Mouse (Mus musculus): ENCODE results near the gene Stum.

Stum gene

GRCm38 (mm10) chr1:180409771-180410170 lies 73.5 kb downstream of the Stum start:
- in situ Hi-C loops (cut with MboI; ENCODE audit: unreplicated experiment in 2 of 2), result loop anchor here (5.0 to 10.0 kb wide), 4 partner anchors 77 to 545 kb away; partner anchors contain the start of gene Itpkb (in 1 of the 2)

- in situ Hi-C loops (cut with MboI; ENCODE audit: unreplicated experiment in 2 of 2), result loop anchor here (5.0 to 10.0 kb wide), 3 partner anchors 77 to 137 kb away; partner anchors contain the start of gene Itpkb (in 1 of the 2)
Measured at GRCm38 (mm10) chr1:180408832-180409231, 74.5 kb downstream of the Stum start.

GRCm38 (mm10) chr1:180407727-180408719 lies 75.3 kb downstream of the Stum start:
- in situ Hi-C loops (cut with MboI; ENCODE audit: unreplicated experiment in 2 of 2), result loop anchor here (5.0 to 10.0 kb wide), 3 partner anchors 76 to 136 kb away; partner anchors contain the start of gene Itpkb (in 1 of the 2)

- in situ Hi-C loops (cut with MboI; ENCODE audit: unreplicated experiment in 2 of 2), result loop anchor here (5.0 to 10.0 kb wide), 3 partner anchors 75 to 135 kb away; partner anchors contain the start of gene Itpkb (in 1 of the 2)
Measured at GRCm38 (mm10) chr1:180407171-180407671, 76.1 kb downstream of the Stum start.

GRCm38 (mm10) chr1:180406336-180407035 lies 76.8 kb downstream of the Stum start:
- in situ Hi-C loops (cut with MboI; ENCODE audit: unreplicated experiment in 2 of 2), result loop anchor here (5.0 to 10.0 kb wide), 3 partner anchors 74 to 134 kb away; partner anchors contain the start of gene Itpkb (in 1 of the 2)

GRCm38 (mm10) chr1:180405576-180406335 lies 77.5 kb downstream of the Stum start:
- in situ Hi-C loops (cut with MboI; ENCODE audit: unreplicated experiment in 2 of 2), result loop anchor here (5.0 to 10.0 kb wide), 3 partner anchors 73 to 133 kb away; partner anchors contain the start of gene Itpkb (in 1 of the 2)

- in situ Hi-C loops (cut with MboI; ENCODE audit: unreplicated experiment in 2 of 2), result loop anchor here (5.0 to 10.0 kb wide), 4 partner anchors 72 to 132 kb away; partner anchors contain the start of gene Itpkb (in 1 of the 2)
Measured at GRCm38 (mm10) chr1:180404706-180405105, 78.6 kb downstream of the Stum start.

- in situ Hi-C loops (cut with MboI; ENCODE audit: unreplicated experiment in 2 of 2), result loop anchor here (5.0 to 10.0 kb wide), 2 partner anchors 77 to 129 kb away; no protein-coding TSS in a partner anchor
Measured at GRCm38 (mm10) chr1:180403694-180404606, 79.4 kb downstream of the Stum start.

- in situ Hi-C loops (cut with MboI; ENCODE audit: unreplicated experiment in 2 of 2), result loop anchor here (5.0 to 10.0 kb wide), 2 partner anchors 76 to 129 kb away; no protein-coding TSS in a partner anchor
Measured at GRCm38 (mm10) chr1:180403357-180403693, 80.0 kb downstream of the Stum start.

- in situ Hi-C loops (cut with MboI; ENCODE audit: unreplicated experiment in 2 of 2), result loop anchor here (5.0 to 10.0 kb wide), 2 partner anchors 75 to 128 kb away; no protein-coding TSS in a partner anchor
Measured at GRCm38 (mm10) chr1:180402481-180403081, 80.7 kb downstream of the Stum start.

GRCm38 (mm10) chr1:180401725-180402124 lies 81.6 kb downstream of the Stum start:
- in situ Hi-C loops (cut with MboI; ENCODE audit: unreplicated experiment in 2 of 2), result loop anchor here (5.0 to 10.0 kb wide), 2 partner anchors 74 to 127 kb away; no protein-coding TSS in a partner anchor

GRCm38 (mm10) chr1:180400691-180401455 lies 82.4 kb downstream of the Stum start:
- in situ Hi-C loops (cut with MboI; ENCODE audit: unreplicated experiment in 2 of 2), result loop anchor here (5.0 to 10.0 kb wide), 2 partner anchors 74 to 126 kb away; no protein-coding TSS in a partner anchor

GRCm38 (mm10) chr1:180398446-180398845 lies 84.9 kb downstream of the Stum start:
- in situ Hi-C loops (cut with MboI; ENCODE audit: unreplicated experiment in 2 of 2), result no loop called here

- in situ Hi-C loops (cut with MboI; ENCODE audit: unreplicated experiment in 2 of 2), result no loop called here
Measured at GRCm38 (mm10) chr1:180397734-180398133, 85.6 kb downstream of the Stum start.

- in situ Hi-C loops (cut with MboI; ENCODE audit: unreplicated experiment in 2 of 2), result no loop called here
Measured at GRCm38 (mm10) chr1:180393873-180394272, 89.4 kb downstream of the Stum start.

GRCm38 (mm10) chr1:180393017-180393797 lies 90.1 kb downstream of the Stum start:
- in situ Hi-C loops (cut with MboI; ENCODE audit: unreplicated experiment in 2 of 2), result no loop called here

Measured in v-Abl transformed pro-B cells (cell line).